Mouse (Mus musculus) gastrocnemius, adult 2 months (tissue): ENCODE measurements around the gene Eif3a. TPM values are rescaled to one million over a fixed set of nuclear protein-coding genes. Genes with fewer than 3 reads are reported as not detected.

Source experiments
- DNase-seq: peaks from one replicate; pipeline ENCODE4 v3.0.0; 2022
- H3K27ac ChIP-seq: fragments of 200-600 bp; 2 replicates; pipeline ENCODE4 v1.8.1; 2022; ENCODE audit warnings: mild to moderate bottlenecking
- H3K4me3 ChIP-seq: fragments of 200-600 bp; 2 replicates; pipeline ENCODE4 v1.8.1; 2022; ENCODE audit warnings: mild to moderate bottlenecking, moderate library complexity
- CTCF ChIP-seq: fragments of 200-600 bp; IDR thresholded peaks from 2 replicates; pipeline ENCODE4 v1.8.1; 2022; ENCODE audit warnings: antibody characterized with exemption, mild to moderate bottlenecking, moderate library complexity
- intact Hi-C: fragments of 180-260 bp; cut with DNase I; formaldehyde crosslinking; loops from one replicate; pipeline ENCODE4 v1.15.1; 2025
- long read RNA-seq, 2 experiments: library from polyadenylated mRNA; stranded (forward); transcript quantifications; one replicate each; pipeline ENCODE4 v2.0.0; 2021
- total RNA-seq, 2 experiments: library from RNA; stranded (reverse); gene quantifications; 2 replicates each; pipeline ENCODE4 v1.2.3; 2021

Eif3a gene
- 100 to 1,000 TPM in 1 of 2 experiments, 10 to 100 TPM in 1; 91.5 to 101 TPM for total RNA-seq
- long read RNA-seq, experiment 1, full-length matches to known transcripts: 133 of 163 reads
- long read RNA-seq, experiment 1, partial matches to known transcripts: 19 of 163 reads
- long read RNA-seq, experiment 1, other reads (novel, unspliced or antisense): 11 of 163 reads
- long read RNA-seq, experiment 2, full-length matches to known transcripts: 141 of 163 reads
- long read RNA-seq, experiment 2, partial matches to known transcripts: 12 of 163 reads
- long read RNA-seq, experiment 2, other reads (novel, unspliced or antisense): 10 of 163 reads

GRCm38 (mm10) chr19:60790551-60791161, at the start of gene Eif3a:
Eif3a (minus strand) TSS chr19:60790658.
- TF ChIP-seq CTCF: no peak
- peak; percentile 97 for DNase-seq
- H3K27ac ChIP-seq: peak within 1 kb of the TSS; percentile 98
- peak within 1 kb of the TSS; percentile 80 for H3K4me3 ChIP-seq
- intact Hi-C loops: loop anchor here (2.0 kb wide), 1 partner anchor 20 kb away; the partner anchor contains the start of gene Fam45a

- intact Hi-C loops: loop anchor here (2.0 to 5.0 kb wide), 3 partner anchors 55 to 260 kb away; no protein-coding TSS in a partner anchor
Observed at GRCm38 (mm10) chr19:60837747-60838146, 47.3 kb upstream of the Eif3a start.

GRCm38 (mm10) chr19:60818677-60819076, 28.2 kb upstream of the Eif3a start:
- Histone ChIP-seq H3K27ac (no peak overlapping the region), H3K4me3 (no peak overlapping the region)
- no peak for DNase-seq
- intact Hi-C loops: loop anchor here (5.0 kb wide), 1 partner anchor 36 kb away; no protein-coding TSS in a partner anchor
- no peak for TF ChIP-seq CTCF

More at GRCm38 (mm10) chr19:60837747-60838146, 47.3 kb upstream of the Eif3a start:
- Histone ChIP-seq H3K27ac (no peak overlapping the region), H3K4me3 (no peak overlapping the region)
- peak; percentile 75 for DNase-seq
- peak; percentile 83 for TF ChIP-seq CTCF

GRCm38 (mm10) chr19:60813133-60813532, 22.7 kb upstream of the Eif3a start:
- intact Hi-C loops: no loop called here
- H3K4me3 ChIP-seq: no peak overlapping the region
- no peak overlapping the region for H3K27ac ChIP-seq
- no peak for DNase-seq
- no peak for TF ChIP-seq CTCF

- Histone ChIP-seq H3K27ac (peak overlapping the region; percentile 95), H3K4me3 (peak overlapping the region; percentile 88)
- no peak for DNase-seq
- TF ChIP-seq CTCF: no peak
- intact Hi-C loops: no loop called here
Observed at GRCm38 (mm10) chr19:60812036-60812389, 21.6 kb upstream of the Eif3a start.

- H3K4me3 ChIP-seq: peak within 1 kb of the TSS; percentile 88
- peak; percentile 95 for DNase-seq
- TF ChIP-seq CTCF: peak; percentile 81
Observed at GRCm38 (mm10) chr19:60811098-60812035, 20.9 kb upstream of the Eif3a start, which contains the start of gene Fam45a. Fam45a (plus strand) TSS chr19:60811585.

GRCm38 (mm10) chr19:60809927-60810326, 19.5 kb upstream of the Eif3a start:
- TF ChIP-seq CTCF: no peak
- intact Hi-C loops: loop anchor here (2.0 kb wide), 1 partner anchor 19 kb away; the partner anchor contains the start of gene Eif3a
- DNase-seq: no peak
- no peak overlapping the region for H3K27ac ChIP-seq
- H3K4me3 ChIP-seq: no peak overlapping the region

More at GRCm38 (mm10) chr19:60811098-60812035, 20.9 kb upstream of the Eif3a start, which contains the start of gene Fam45a:
- H3K27ac ChIP-seq: peak within 1 kb of the TSS; percentile 95
- intact Hi-C loops: loop anchor here (2.0 kb wide), 1 partner anchor 21 kb away; the partner anchor contains the start of gene Eif3a

GRCm38 (mm10) chr19:60804903-60805302, 14.4 kb upstream of the Eif3a start:
- no peak overlapping the region for H3K4me3 ChIP-seq
- no peak for DNase-seq
- TF ChIP-seq CTCF: no peak
- no peak overlapping the region for H3K27ac ChIP-seq
- intact Hi-C loops: no loop called here

GRCm38 (mm10) chr19:60799867-60800569, 9.6 kb upstream of the Eif3a start:
- no peak for DNase-seq
- no peak for TF ChIP-seq CTCF
- intact Hi-C loops: no loop called here
- H3K4me3 ChIP-seq: no peak overlapping the region
- H3K27ac ChIP-seq: no peak overlapping the region

GRCm38 (mm10) chr19:60797415-60797814, 7.0 kb upstream of the Eif3a start:
- DNase-seq: no peak
- no peak for TF ChIP-seq CTCF
- intact Hi-C loops: no loop called here
- no peak overlapping the region for H3K4me3 ChIP-seq
- no peak overlapping the region for H3K27ac ChIP-seq

GRCm38 (mm10) chr19:60795244-60795643, 4.8 kb upstream of the Eif3a start:
- DNase-seq: no peak
- no peak for TF ChIP-seq CTCF
- intact Hi-C loops: no loop called here
- H3K27ac ChIP-seq: no peak overlapping the region
- no peak overlapping the region for H3K4me3 ChIP-seq

- DNase-seq: no peak
- TF ChIP-seq CTCF: no peak
- no peak overlapping the region for H3K27ac ChIP-seq
- intact Hi-C loops: no loop called here
- H3K4me3 ChIP-seq: no peak overlapping the region
Observed at GRCm38 (mm10) chr19:60793170-60793707, 2.8 kb upstream of the Eif3a start.
